Mouse (Mus musculus) hindlimb bud, embryonic 11.5 days (tissue): ENCODE data around the gene Gm44503.

ENCODE experiments used
- DNase-seq: peaks from one replicate; pipeline ENCODE4 v3.0.0-alpha.2; 2012; ENCODE audit warnings: low read depth, low spot score; ENCODE audit errors: extremely low spot score

Gene Gm44503

DNA sequence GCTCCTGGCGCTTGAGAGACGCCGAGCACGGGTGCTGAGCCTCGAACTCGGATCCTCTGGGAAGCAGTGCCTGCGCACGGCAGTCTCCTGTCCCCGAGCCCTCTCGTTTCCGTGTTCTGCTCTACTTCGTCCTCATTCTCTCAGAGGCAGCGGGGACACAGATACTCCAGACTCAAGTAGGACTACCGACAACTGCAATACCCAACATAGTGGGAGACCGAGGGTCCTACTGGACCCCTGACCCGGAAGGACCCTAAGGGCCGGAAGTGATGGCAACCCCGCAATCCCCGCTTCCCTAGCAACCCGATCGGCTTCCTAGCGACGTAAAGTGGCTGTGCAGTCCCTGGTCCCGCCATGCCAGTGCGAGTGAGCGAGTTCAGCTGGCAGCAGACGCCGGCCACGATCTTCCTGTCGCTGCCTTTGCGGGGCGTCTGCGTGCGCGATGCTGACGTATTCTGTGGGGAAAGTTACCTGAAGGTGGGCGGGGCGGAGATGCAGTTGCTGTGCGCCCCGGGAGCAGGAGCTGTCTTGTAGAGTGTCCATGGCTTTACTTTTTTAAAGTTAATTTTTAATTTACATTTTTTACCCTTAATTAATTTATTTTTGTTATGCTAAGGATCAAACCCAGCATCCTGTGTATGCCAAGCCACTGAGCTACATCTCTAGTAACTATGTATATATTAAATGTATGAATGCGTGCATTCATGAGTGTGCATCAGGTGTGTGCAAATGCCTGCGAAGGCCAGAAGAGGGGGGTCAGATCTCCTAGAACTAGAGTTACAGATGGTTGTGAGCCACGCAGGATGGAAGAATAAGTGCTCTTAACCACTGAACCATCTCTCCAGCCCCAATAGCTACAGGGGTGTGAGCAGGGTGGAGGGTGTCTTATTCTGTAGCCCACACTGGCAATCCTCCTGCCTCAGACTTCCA, at the start of gene Gm44503, which contains the start of gene Dyx1c1:
TSS of gene Gm44503 (plus strand) at position 332 of the 930 bp plus-strand sequence.
TSS of gene Dyx1c1 (plus strand) at position 265 of the 930 bp plus-strand sequence.
- peak; percentile 63 for DNase-seq

DNA sequence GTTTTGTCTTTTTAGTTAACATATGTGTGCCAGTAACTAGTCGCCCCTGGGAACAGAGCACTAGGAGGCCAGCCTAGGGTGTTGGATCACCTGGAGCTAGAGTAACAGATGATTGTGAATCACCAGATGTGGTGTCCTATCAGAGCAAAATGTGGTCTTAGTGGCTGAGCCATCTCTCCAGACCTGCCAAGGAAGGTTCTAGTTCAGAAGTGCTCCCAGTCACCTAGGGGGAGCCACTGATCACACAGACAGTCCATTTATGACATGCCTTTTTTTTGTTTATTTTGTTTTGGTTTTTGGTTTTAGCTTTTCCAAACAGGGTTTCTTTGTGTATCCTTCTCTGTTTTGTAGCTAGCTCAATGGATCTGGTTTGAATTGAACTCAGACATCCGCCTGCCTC, 47.3 kb upstream of the Gm44503 start:
- DNase-seq, result no peak

GRCm38 (mm10) chr9:72913551-72913950, 45.1 kb upstream of the Gm44503 start:
- DNase-seq, result no peak

DNA sequence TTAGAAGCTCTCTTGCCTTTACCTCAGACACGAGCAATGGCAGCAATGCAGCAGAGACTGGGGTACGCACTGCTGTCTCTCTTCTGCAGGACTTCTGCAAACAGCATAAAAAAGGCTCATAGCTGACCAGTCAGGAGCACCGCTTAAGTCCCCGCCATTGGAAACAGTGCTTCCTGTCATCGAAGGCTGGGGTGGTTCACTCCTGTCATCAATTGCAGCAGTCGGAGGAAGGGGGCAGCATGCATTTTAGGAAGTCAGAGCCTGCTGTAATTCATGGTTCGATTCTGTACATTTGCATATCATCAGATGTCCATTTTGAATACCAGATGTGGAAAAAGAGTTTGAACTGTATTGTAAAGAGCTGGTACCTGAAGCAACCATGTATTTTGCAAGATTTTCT, 42.9 kb upstream of the Gm44503 start:
- DNase-seq, result no peak

DNA sequence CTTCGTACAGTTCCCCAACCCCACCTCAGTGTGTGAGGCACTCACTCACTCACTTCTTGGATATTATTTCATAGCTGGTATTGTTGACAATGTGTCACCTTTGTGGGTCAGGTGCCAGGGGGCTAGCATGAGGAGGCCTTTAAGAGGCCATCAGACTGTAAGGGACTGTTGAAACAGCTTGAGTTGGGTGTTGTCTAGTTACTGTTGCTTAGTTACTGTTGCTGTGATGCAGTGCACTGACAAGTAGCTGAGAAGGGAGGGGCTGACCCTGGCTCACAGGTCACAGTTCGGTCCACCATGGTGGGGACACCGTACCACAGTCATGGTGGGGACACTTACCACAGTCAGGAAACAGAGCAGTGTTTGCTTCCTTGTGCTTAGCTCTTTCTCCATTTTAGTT, 35.6 kb upstream of the Gm44503 start:
- DNase-seq, result no peak

DNA sequence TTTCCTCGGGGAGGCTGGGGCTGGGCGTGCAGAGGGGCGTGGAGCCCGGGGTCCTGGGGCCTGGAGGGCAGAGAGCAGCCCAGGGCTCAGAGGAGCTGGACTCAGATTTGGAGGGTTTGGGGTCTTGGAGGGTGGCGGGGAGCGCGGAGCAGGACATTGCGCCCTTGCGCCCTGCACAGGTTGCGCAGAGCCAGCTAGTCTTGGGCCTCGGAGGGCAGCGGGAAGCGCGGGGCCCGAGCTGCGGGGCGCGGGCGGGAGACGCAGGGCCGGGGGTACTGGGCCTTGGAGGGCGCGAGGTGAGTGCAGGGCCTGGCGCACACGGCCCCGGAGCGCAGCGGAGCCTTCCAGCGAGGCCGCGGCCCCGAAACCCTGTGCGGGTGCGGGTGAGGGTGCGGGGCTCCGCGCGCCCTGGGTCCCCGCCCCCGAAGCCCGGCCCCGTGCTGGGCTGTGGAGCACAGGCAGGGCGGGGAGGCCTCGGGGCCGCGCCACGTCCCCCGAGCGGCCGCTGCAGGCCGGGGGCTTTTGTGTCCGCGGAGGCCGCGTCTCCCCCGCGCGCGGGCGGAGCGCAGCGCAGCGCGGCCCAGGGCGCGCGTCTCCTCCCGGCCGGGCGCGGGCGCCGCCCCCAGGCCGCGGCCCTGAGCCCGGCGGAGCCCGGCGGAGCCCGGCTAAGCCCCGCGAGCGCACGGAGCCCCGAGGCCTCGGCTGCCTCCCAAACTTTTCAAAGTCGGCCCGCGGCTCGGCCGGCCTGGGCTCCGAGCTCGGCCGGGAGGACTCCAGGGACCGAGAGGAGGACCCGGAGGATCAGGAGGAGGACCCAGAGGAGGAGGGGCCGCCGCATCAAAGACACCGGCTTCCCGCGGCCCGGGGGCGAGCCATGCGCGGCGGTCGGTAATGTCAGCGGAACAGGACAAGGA, 33.4 kb upstream of the Gm44503 start, which contains the start of gene Pygo1:
TSS of gene Pygo1 (plus strand) at position 625 of the 914 bp plus-strand sequence.
- DNase-seq, result no peak

DNA sequence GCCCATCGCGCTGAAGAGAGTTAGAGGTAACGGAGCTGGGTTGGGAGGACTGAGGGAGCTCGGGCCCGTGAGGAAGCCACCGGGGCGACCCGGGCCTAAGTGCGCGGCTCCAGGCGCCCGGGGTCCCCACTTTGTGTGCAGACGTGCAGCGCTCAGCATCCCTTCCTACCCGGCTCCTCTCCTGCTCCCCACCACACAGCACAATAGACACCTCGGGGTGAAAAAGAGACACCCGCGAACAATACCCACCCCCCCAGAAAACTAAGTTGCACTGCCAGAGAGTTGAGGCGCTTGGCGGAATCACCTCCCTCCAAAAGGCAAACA, 32.8 kb upstream of the Gm44503 start:
- DNase-seq, result no peak

GRCm38 (mm10) chr9:72931166-72931790, 27.4 kb upstream of the Gm44503 start:
- no peak for DNase-seq

DNA sequence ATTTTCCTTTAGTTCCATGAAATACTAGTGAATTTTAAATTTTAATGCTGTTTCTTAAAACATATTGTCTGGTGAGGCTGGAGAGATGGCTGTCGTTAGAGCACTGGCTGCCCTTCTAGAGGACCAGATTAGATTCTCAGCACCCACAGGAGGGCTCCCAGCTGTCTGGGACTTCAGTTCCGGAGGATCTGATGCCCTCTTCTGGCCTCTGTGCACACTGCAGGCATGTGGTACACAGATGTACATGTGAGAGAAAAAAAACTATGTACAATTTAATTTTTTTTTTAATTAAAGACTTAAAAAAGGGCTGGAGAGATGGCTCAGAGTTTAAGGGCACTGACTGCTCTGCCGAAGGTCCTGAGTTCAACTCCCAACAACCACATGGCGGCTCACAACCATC, 23.3 kb upstream of the Gm44503 start:
- DNase-seq, result no peak

- no peak for DNase-seq
Measured at GRCm38 (mm10) chr9:72936301-72936700, 22.4 kb upstream of the Gm44503 start.

DNA sequence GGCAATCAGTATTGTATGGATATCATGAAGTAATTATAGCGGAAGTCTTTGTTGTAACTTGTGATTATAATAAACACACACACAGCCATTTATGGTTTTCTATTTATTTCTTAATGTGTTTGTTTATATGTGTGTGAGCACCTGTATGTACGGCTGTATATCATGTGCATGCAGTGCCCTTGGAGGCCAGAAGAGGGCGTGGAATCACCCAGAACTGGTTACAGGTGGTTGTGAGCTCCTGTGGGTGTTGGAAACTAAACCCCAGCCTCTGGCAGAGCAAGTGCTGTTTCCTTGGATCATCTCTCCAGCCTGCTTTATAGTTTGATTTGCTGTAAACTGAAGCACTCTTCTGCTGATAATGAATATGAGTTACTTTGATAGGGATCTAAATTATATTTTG, 15.2 kb upstream of the Gm44503 start:
- no peak for DNase-seq

GRCm38 (mm10) chr9:72944286-72944685, 14.4 kb upstream of the Gm44503 start:
- DNase-seq, result no peak

- DNase-seq, result no peak
Measured at GRCm38 (mm10) chr9:72947010-72947409, 11.6 kb upstream of the Gm44503 start.

GRCm38 (mm10) chr9:72949572-72949971, 9.1 kb upstream of the Gm44503 start:
- no peak for DNase-seq

- no peak for DNase-seq
Measured at GRCm38 (mm10) chr9:72954746-72955145, 3.9 kb upstream of the Gm44503 start.

DNA sequence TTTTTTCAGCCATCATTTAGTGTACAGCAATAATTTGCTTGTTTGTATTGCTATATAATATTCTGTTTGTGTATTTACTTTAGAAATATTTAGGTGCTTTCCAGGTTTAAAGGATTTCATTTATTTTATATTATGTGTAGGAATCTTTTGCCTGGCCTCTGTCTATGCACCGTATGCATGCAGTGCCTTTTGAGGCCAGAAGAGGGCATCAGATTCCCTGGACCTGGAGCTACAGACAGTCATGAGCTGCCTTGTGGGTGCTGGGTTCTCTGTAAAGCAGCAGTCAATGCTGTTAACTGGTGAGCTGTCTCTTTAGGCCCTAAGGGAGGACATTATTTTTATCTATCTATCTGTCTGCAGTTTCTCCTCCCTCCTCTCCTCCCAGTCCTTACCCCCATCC, 3.1 kb upstream of the Gm44503 start:
- DNase-seq, result peak; percentile 35

DNA sequence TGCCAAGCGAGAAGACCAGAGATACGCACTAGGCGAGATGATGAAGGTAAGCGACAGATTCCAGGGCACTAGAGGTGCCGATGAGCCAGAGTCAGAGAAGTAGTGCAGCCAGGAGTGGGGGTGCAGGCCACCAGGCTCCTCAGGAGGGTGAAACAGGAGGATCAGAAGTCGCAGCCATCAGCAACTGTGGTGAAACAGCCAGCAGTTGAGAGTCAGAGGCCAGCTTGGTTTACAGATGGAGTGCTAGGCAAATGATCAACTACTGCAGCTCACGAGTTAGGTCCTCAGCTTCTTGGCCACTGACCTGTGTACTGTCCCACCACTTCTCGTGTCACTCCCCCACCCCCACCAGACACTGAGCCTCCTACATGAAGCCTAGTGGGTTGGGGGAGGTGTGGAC, 2.7 kb downstream of the Gm44503 start:
- DNase-seq, result no peak

- no peak for DNase-seq
Measured at GRCm38 (mm10) chr9:72961959-72962358, 3.3 kb downstream of the Gm44503 start.

GRCm38 (mm10) chr9:72968349-72969061, 9.9 kb downstream of the Gm44503 start:
- no peak for DNase-seq

GRCm38 (mm10) chr9:72969874-72970273, 11.2 kb downstream of the Gm44503 start:
- no peak for DNase-seq

DNA sequence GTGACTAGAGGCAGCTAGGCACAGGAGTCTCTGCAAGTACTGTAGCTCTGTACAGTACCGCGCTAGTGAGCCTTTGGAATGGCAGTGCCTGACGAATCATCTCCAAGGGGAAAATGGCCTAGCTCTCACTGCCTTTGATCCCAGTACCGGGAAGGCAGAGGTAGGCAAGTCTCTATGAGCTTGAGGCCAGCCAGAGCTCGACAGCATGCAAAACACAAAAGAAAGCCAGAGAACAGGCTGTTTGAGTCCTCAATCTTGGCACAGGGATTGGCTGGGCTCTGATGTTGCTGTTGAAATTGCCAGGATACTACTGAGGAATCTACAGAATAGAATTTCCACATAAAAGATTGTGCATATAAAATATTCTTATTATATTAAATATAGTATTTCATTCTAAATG, 13.8 kb downstream of the Gm44503 start:
- DNase-seq, result no peak
